Mouse (Mus musculus) layer of hippocampus, adult 9-11 months (tissue): ENCODE data around the gene Urod.

Source experiments
- DNase-seq: peaks from one replicate; pipeline ENCODE4 v3.0.0; 2022

Gene Urod

DNA sequence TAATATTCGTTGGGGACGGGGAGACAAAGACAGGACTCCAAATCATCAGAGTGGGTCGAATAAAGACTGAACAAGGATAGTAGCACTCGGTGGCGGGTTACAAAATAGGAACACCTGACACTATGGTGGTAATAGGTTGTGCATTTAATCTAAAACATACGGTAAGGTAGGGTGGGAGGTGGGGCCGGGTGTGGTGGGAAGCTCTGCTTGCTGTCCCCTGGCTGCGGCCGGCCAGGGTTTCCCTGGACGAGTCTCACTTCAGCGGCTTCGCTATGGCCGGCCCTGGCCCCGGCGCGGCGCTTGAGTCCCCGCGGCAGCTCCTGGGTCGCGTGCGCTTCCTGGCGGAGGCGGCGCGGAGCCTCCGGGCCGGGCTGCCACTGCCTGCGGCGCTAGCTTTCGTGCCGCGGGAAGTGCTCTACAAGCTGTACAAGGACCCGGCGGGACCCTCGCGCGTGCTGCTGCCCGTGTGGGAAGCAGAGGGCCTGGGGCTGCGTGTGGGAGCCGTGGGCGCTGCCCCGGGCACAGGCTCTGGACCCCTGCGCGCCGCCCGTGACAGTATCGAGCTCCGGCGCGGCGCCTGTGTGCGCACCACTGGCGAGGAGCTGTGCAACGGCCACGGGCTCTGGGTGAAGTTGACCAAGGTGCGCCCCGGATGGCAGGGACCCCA is 1.1 kb upstream of the Urod start, which contains the start of gene Hectd3:
Gene Hectd3, plus strand, starts transcription at position 187 of the 667 bp plus-strand sequence.
- DNase-seq, result no peak

DNA sequence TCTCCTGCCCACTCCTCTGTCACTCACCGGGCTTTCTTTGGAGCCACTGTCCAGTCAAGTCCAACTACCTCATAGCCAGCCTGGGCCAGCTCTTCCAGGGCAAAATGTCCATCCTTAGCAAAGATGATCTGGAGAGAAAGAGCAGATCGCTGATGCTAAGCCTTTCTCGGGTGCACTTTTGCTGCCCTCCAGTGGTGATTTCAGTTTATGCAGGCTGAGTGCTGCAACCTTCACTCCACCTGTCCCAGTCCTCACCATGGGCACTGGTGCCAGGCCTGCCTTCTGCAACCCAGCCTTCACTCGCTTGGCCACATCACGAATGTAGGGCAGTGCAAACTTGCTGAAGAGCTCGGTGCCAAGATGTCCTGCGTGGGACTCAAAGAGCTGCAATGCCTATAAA is 2.8 kb downstream of the Urod start:
- peak; percentile 66 for DNase-seq

DNA sequence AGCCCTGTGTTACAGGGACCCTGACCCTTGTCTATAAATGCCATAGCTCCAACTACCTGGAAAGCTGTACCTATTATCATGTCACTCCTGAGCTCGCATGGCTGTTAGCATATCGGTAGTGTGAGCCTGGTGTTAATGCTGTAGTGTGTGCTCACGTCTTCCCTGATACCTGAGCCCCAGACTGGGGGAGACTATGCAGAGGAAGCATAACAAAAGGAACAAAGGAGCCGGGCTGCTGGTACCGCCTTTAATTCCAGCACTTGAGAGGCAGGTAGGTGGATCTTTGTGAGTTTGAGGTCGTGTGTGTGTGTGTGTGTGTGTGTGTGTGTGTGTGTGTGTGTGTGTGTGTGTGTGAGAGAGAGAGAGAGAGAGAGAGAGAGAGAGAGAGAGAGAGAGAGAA is 4.5 kb downstream of the Urod start:
- no peak for DNase-seq

DNA sequence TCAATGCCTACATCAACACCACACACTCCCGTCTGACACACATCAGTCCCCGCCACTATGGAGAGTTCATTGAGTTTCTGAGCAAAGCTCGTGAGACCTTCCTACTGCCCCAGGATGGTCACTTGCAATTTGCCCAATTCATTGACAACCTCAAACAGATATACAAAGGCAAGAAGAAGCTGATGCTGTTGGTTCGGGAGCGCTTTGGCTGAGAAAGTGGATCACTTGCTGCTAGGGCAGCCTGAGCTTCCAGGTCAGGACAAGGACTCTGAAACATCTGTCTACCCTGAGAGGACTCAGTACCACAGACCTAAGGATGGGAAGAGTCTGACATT is 7.1 kb downstream of the Urod start:
- DNase-seq, result no peak

DNA sequence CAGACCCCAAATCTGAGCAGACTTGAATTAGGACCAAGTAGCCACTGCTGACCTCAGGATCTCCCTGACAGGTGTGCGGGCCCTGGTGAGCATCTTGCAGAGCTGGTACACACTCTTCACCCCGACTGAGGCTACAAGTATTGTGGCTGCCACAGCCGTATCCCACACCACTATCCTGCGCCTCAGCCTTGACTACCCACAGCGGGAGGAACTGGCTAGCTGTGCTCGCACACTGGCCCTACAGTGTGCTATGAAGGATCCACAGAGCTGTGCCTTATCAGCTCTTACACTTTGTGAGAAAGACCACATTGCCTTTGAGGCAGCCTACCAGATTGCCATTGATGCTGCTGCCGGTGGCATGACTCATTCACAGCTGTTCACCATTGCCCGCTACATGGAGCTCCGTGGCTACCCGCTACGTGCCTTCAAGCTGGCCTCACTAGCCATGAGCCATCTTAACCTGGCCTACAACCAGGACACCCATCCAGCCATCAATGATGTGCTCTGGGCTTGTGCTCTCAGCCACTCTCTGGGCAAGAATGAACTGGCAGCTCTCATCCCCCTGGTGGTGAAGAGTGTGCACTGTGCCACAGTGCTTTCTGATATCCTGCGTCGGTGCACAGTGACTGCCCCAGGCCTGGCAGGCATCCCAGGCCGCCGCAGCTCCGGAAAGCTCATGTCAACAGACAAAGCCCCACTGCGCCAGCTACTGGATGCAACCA is 7.7 kb downstream of the Urod start:
- peak; percentile 85 for DNase-seq

DNA sequence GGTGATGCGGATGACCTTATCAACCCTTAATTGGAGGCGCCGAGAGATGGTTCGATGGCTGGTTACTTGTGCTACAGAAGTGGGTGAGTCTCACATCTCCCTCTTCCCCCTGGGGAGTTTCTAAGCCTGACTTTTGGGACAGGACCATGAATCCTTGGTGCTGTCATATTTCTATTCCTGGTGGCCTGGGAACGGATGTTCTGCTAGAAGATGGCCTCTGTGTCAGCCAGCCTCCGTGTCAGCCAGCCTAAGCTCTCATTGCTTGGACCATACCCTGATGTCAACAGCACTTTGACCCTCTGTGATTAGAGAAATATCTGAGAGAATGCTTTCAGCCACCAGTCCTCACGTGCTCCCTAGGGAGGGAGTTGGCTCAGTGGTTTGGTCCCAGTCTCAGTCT is 8.5 kb downstream of the Urod start:
- no peak for DNase-seq

DNA sequence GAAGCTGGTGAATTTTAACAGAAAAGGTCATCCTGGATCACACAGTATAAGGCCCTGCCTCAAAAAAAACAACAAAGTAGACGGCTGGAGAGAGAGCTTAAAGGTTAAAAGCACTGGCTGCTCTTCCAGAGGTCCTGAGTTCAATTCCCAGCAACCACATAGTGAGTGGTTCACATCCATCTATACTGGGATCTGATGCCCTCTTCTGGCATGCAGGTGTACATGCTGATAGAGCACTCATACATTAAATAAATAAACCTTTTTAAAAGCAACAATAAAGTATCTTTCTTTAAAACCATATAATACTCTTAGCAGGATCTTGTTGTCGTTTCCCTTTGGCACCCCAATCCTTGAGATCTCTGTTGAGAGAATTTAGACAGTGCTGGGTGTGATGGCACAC is 17.7 kb downstream of the Urod start:
- DNase-seq, result no peak

DNA sequence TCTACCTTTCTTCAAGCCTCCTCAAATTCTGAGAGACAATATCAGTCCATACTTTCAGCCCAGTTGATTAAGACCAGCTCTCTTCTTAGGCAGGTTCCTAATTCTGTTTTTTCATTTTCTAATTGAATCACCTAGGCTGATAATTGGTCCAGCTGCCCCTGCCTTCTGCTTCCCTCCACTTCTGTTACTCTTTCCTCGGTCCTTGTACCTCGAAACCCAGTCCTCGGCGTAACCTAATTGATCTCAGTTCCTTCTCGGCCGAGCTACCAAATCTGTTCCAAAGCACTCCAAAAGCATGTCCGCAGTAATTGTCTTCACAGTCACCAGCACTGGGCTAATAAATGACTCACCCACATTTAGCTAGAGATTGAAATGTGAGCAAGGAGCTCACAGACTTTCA is 39.3 kb downstream of the Urod start:
- no peak for DNase-seq

DNA sequence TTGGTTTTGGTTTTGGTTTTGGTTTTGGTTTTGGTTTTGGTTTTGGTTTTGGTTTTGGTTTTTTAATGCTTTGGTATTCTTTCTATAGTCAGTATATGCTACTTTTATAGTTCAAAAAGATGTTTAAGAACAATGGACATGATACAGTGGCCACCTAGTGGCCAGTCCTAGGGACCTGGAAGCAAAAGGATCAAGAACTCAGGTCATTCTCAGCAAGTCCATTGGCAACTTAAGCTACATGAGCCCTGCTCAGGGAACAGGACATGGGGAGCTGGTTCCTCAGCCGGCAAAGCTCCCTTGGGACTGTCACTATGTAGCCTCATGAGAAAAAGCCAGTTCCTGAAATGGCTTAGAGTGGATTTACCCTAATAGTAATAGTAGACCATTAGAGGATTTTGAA is 42.6 kb downstream of the Urod start:
- no peak for DNase-seq

DNA sequence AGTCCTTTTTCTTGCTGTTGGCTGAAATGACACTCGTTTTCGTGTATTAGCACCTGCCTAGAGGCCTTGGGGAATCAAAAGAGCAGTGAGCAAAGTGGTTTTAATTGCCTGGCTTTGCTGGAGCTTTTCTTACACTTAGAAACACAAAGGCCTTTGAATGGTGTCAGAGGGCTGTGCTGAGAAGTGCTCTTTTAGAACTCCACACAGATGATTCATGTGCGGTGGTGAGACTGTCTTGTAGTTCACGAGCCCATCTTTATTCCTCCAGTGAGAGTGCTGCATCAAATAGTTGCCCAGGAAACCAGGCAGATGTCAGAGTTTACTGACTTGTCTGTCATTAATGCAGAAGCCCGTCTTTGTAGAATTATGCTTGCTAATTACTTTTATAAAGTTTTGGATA is 50.2 kb downstream of the Urod start:
- peak; percentile 5 for DNase-seq

DNA sequence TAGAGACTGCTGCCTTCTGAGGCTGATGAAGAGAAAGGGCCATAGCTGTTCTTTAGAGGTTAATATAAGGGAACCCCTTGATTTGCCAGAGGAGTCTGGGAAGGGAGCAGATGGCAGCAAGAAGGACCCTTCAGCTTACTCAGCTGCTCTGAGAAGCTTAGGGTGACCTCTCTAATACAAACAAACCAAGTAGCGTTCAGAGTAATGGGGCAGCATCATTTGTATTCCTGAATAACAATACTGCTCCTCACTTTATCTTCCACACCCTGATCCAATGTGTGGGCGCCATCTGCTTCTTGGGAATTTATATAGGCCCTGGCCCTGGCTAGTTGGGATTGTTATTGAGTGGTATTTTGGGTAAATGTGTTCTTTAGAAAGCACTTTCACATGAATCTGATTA is 51.5 kb downstream of the Urod start:
- DNase-seq, result no peak
